Mouse (Mus musculus): ENCODE results near the gene Lrrk1.

DNA sequence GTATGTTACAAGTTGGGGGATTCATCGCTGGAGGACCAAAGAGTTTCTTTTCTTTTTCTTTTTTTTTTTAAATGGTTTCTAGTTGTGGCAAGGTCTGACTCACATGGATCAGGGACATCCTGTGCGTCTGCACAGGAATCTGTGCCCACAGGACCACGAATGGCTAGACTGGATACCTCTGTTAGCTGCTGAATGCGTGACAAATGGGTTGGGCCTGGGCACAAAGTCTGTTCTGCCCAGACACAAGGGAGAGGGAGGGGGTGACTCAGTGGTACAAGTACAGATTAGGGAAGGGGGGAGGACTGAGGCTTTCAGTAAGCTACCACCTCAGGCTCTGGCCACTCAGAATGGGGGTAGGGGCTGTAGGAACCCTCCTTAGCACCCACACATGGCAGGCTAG lies 12.4 kb downstream of the Lrrk1 start:
- TF ChIP-seq CTCF (IDR thresholded peaks at IDR 0.05; ENCODE audit: borderline replicate concordance, insufficient read depth, low read length) (no peak), POLR2A (IDR thresholded peaks at IDR 0.05; ENCODE audit: low read depth, low read length) (no peak)
